Mouse (Mus musculus) gastrocnemius, postnatal 10 days (tissue): ENCODE results near the gene Pitpna. TPM values are rescaled to one million over a fixed set of nuclear protein-coding genes. Genes with fewer than 3 reads are reported as not detected.
A peak's percentile ranks its signal among the peaks of the same experiment; 100 is the strongest.

Experiments used
- DNase-seq: peaks from one replicate; pipeline ENCODE4 v3.0.0; 2021; ENCODE audit warnings: mixed read lengths
- total RNA-seq, 2 experiments: library from RNA; stranded (reverse); gene quantifications; 2 replicates each; pipeline ENCODE4 v1.2.3; 2021

Gene Pitpna
- total RNA-seq, 2 experiments from 2014 or later: 148 to 160 TPM

DNA sequence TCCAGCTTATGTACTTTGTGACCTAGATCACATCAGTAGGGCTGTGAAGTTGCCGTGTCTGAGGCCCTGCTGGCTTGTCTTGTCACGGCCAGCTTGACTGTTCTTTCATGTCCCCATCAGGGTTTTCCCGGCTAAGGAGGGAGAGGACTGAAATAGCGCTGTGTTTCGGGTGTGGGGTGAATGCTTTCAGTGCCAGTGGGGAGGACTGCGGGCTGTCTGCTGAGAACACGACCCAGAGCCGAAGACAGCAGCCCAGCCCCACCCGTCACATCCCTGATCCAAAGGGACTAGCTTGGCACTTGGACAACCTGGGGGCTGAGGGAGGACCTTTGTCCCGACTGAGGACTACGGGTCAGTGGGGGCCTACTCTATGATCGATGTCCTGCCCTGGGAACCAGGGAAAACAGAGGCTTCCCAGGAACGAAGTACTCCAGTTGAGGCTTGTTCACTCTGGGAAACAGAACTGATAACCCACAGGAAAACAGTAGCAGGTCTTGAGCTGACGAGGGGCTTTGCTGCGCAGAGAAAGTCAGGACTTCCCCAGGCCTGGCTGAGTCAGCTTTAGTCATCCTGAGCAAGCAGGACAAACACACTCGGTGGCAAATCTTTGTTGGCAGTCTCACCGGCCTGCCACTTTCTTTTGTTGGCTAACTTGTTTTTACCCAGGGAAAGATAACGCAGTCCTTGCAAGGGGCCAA lies 23.9 kb upstream of the Pitpna start:
- no peak for DNase-seq

DNA sequence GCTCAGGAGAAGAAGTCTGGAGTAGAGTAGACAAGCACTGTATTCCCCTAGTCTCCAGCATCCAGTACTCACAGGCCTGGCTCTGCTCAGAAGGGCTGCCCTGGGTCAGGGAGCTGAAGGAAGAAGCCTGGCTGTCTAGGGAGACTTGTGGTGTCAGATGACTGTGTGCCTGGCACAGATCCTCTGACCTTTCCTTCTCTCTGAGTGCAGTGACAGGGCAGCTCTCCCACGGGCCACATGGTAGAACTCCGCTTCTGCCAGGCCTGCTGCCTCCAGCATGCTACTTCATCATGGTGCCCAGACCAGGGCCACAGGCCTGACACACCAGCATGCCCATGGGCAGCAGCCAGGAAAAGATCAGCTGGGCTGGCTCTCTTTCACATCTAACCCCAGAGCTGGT lies 22.0 kb upstream of the Pitpna start:
- DNase-seq: peak; percentile 76

DNA sequence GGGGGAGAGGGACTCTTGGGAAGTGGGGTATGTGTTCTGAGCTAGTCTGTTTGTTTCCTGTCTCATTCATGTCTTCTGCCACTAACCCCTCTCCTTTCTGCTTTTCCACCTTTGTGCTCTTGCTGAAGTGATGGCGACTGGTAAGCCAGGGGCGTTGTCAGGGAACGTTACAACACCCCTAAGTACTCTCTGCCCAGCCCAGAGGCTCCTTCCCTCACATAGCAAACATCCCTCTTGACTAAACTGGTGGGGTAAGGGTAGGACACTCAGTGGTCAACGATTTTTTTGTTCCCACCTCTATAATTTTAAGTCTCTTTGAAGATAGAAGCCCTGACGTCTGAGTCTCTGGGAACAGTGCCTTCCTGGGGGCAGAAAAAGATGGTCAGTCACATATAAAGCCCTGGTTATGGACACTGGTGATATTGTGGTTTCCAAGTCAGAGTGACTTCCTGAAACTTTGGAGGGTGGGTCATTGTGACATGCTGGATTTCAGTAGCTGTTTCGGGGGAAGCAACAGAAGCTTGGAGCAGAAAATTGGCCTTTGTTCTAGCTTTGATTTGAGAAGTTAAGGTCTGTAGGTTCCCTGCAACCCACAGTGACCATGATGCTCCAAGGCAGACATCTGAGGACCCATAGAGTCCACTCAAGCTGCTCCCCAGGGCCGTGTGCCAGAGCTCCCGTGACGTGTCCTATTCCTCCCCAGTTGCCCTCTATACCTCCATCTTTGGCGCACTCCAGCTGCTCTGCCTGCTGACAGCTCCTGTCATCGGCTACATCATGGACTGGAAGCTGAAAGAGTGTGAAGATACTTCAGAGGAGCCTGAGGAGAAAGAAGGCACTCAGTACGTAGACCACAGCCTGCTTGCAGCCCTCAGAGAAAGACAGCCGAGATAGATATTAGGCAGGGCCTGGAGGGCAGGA lies 21.4 kb upstream of the Pitpna start:
- DNase-seq: no peak

DNA sequence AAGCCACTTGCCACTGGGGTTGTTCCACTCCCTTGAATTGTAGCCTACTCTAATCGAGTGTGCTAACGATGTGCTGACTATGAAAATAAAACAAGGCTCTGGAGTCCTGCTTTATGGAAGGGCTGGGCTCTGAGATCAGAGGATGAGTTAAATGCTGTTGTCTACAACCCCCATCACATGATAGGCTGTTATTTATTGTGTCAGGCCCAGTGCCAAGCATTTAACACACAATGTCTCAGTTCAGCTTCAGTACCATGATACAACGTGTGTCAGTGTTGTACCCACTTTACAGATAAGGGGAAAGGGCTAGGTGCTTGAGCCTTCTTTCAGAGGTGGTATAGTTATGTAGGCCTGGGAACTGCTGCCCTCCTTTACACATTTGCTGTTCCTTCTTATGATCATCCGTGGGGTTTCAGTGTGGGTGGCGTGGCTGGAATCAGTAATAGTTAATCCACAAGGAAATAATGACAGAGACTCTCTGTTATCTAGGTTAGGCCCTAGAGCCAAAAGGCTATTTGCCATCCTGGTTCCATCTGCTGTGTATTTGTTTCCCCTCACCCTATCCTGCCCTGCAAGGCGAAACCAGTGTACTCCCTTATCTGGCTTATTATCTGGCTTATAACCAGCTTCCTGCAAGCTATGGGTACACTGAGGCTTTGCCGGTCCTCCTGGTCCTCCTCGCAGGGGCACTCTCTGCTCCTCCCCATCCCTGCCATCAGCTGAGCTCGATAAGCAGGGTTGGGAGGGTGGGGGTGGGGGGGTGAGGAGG lies 20.4 kb upstream of the Pitpna start:
- DNase-seq: no peak

DNA sequence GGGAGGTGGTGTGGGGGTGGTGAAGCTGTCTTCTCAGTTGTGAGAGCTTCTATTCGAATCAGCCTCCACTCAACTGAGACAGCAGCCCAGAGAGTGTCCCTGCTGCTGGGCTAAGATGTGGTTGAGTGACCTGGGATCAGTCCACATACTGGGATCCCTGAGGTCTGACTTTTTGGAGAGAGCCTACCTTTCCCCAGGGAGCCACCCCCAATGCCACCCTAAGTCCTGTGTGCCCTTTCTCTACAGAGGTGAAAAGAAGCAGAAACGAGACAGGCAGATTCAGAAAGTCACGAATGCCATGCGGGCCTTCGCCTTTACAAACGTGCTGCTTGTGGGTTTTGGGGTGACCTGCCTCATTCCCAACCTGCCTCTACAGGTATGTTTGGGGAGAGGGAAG lies 19.8 kb upstream of the Pitpna start:
- no peak for DNase-seq

DNA sequence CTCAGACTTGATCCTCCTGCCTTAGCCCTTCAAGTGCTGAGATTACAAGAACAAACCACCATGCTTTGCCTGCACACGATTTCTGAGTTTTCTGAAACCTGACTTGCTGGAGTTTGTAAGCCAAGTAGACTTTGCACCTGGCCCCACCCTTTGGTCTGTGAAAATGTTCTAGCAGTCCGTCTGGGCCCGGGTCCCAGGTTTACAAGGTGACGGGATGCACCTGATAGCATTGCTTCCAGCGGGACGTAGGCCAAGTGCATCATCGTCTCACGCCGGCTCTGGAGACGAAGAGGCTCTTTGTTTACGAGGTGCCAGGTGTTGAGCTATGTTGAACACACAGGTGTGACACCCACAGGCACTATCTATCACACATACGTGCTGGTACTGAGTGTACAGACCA lies 18.9 kb upstream of the Pitpna start:
- DNase-seq: no peak

DNA sequence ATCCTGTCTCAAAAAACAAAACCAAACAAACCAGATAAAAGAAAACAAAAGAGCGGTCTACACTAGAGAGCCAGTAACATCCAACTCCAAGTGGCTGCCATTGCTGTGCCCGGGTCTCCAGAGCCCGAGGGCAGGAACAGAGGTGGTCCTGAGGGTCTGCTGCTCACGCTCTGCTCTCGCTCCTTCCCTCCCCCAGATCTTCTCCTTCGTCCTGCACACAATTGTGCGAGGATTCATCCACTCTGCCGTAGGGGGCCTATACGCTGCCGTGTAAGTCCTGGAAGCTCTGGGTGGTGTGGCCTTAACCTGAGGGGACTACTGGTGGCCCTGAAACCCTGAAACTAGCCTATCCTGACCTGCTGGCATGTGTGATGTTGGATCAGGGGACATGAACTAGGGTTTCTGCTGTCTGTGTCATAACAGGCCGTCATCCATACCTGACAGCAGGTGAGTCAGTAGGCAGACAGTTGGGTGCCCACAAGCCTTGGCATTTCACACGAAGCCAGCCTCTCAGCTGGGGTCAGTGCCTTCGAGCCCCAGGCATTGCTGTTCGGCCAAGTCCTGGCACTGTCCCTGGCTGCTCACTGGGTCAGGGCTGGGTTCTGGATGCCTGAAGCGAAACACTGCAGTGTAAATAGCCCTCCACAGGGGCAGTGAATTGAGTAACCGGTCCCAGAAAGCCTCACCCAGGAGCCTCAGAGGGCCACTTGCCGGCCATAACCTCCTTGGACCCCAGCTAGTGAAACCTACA lies 17.3 kb upstream of the Pitpna start:
- no peak for DNase-seq

DNA sequence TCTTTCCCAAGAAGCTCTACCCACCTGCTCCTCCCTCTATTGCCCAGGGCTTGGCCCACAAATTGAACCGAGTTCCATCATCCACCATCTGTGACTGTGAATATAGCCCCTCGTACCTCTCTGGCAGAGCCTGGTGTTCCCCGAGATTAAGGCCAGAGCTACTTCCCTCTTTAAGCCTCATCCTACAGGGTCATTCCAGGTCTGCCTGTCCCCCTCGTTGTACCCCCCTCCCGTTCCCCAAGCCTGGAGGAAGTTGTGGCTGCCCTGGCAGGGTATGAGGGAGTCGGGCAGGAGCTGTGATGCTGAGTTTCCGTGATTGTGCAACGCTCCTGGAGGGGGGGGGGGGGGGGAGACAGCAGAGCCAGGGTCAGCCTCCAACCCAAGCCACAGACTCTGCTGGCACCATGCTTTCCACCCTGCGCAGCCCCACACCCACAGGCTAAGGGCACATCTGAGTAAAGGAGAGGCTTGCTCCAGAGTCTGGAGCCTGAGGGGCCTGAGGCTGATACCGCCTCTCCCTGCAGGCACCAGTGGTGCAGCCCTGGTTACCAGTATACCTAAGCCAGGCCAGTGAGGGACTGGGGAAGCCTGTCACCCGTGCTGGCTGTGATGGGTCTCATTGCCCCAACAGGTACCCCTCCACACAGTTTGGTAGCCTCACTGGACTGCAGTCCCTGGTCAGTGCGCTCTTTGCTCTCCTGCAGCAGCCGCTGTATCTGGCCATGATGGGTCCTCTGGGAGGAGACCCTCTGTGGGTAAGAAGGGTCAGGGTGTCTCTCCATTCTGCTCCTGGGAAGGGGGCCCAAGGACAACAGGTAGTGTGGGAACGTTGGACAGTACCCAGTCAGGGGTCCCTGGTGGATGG lies 16.5 kb upstream of the Pitpna start:
- no peak for DNase-seq

DNA sequence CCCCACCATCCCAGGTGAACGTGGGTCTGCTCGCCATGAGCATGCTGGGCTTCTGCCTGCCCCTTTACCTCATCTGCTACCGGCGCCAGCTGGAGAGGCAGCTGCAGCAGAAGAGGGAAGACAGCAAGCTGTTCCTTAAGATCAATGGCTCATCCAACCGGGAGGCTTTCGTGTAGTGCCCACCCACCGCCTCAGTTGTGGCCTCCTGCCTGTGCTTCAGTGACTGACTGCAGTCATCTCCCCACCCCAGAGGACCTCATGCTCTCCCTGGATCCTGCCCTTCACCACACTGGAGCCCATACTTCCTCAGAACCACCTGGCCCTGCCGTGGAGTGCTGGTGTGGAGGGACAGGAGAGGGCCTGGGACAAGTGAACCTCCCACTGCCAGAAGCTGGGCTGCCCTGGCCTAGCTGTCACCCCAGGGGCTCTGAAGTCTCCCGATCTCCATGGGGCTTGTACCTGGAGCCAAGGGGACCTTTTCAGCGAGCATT lies 15.6 kb upstream of the Pitpna start:
- DNase-seq: no peak

DNA sequence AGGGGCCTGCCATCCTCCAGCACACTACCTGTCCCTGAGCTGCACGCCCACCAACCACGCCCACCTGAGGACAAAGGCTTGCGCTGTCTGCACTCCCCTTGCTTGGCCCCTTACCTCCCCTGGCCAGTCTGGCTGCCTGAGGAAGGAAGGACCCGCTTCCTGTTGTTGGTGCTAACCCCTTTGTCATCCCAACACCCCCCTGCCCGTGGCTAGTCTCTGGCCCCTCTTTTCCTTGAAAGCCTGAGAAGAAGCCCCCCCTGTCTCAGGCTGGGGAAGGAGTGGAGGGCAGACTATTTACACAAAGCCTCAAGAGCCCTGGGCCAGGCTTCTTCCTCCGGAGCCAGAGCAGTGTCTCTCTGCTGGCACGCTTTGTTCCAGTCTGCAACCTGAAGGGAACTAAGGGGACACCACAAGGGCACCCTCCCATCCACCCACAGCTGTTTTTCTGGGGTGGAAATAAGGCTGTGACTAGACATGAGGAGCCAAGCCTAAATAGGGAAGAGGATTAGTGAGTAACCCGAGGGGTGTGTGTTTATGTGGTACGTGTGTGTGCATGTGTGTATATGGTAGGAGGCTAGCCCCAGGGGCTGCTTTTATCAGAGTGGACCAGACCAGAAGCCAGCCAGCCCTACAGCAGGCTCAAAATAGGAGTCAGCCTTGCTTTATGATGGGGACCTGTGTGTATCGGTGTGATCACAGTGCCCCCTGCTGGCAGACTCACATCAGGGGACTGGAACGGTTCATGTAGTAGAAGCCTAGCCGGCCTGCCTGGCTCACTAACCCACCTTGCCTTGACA lies 14.8 kb upstream of the Pitpna start:
- DNase-seq: peak; percentile 95

DNA sequence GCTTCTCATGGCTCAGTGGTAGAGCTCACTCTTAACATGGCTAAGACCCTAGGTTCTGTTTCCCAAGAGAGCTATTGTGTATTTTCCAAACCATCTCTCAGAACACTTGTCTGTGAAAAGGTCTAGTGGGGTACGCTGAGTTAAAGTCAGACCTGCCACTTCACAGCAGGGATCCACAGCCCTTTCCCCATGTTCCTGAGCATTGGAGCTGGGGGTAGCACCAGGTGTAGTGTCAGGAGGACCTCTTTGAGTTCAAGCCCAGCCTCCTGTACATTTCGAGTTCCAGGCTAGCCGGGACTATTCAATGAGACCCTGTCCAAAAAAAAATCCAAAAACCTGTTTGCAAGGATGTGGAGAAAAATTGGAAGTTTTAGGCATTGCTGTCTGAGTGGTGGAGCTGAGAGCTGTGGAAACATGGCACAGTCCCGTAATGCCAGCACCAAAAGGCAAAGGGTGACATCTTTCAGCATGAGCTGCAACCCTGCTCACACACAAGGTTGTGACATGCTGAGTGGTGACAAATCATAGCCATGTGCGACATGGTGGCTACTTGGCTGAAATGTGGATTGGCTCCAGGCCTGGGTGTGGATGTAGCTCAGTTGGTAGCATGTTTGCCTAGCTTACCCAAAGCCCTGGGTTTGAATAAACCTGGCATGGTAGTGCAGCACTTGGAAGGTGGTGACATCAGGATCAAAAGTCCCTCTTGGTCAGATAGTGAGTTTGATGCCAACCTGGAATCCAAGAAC lies 13.3 kb upstream of the Pitpna start:
- no peak for DNase-seq

DNA sequence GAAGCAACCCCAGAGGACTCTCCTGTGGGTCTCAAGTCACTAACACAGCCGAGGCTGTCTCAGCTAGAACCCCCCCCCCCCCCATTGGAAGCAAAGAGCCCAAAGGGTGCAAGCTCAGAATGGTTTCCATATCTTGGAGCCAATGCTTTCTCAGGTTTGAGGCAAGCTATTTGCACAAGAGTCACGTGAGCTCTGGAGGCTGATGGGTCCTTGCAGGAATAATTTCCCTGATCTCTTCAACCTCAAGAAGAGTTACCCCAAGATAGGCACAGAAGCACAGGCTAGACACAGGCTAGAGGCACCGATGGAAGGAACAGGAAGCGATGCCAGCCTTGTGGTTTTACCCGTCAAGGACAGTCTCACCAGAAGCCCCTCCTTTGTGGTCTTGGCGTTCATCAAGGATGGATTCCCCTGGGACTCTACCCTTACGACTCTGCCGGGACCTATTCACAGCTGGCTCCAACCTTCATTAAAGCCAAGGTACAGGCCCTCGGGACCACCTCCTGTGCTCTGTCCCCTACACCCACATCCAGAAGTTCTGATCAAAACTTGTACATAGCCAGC lies 12.3 kb upstream of the Pitpna start:
- no peak for DNase-seq

DNA sequence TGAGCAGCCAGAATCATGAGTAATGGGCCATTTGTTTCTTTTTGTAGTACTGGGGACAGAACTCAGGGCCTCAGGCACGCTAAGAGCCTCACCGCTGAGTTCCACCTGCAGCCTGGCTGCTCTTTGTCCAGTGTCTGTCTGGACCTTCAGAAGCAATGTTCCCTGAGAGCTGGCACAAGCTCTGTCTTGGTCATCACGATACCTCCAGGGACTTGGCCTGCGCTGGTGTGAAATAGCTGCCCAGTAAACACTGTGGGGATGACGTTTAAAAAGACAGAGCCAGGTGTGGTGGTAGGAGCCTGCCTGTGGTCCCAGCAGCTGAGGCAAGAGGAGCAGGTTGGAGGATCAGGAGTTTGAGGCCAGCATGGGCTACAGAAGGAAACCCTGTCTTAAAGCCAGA lies 9.3 kb upstream of the Pitpna start:
- DNase-seq: no peak

DNA sequence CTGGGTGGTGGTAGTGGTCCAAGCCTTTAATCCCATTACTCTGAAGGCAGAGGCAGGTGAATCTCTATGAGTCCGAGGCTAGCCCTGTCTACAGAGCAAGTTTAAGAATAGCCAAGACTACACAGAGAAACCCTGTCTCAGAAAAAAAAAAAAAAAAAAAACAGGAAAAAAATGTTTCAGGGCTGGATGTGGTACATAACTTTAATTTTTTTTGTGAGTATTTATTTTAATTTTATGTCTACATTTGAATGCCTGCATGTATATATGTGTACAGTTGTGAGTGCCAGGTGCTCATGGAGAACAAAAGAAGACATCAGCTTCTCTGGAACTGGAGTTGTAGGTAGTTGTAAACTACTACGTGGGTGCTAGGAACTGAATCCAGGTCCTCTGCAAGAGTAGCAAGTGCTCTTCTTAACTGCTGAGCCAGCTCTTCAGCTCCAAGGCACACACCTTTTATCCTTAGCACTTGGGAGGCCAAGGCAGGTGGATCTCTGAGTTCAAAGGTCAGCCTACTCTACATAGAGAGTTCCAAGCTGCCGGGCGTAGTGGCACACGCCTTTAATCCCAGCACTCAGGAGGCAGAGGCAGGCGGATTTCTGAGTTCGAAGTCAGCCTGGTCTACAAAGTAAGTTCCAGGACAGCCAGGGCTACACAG lies 6.3 kb upstream of the Pitpna start:
- no peak for DNase-seq

DNA sequence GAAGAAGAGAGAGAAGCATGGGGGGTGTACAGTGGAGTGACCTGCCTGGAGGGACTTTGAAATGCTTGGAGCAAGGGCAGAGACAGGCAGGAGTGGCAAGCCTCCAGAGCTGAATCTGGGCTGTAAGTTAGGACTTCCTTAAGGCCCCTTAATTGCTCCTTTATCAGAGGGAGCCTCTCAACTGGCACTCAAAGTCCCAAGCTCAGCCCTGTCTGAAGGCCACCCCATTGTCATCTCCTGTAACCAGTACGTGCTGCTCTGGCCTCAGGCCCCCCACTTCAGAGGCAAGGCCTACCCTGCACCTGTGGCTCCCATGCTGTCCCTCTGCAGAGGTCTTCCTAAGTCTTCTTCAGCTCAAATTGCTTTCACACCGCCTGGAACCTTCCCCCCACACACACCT lies 4.4 kb upstream of the Pitpna start:
- no peak for DNase-seq

DNA sequence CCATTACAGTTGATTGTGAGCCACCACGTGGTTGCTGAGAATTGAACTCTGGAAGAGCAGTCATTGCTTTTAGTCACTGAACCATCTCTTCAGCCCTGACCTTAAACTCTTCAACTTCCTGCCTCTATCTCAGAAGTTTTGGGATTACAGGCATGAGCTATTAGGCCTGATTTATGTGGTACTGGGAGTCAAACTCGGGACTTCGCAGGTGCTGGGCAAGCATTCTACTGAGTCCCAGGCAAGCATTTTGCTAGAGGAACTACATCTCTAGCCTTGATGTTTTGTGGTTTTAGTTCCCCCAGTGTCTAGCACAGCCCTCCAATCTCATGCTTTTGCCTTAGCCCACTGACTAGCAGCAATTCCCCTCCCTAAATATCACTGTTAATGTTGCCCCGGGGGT lies 2.8 kb upstream of the Pitpna start:
- DNase-seq: no peak

DNA sequence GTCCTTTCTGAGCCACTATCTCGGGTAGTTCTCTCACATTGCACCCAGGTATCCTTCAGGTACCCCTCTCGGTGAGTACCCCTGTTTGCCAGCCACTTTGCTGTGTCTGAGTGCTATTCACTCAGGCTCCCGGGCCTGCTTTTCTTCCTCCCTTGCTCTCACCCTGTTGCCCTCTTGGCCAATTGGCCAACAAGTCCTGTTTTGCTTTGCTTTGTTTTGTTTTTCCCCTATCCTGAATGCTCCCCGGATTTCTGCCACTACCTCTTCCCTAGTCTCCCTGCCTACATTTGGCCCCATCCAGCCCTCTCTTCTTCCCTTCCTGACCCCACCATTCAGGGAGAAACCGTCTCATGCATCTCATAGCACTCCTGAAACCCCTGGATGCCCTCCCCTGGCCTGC lies 1.9 kb upstream of the Pitpna start:
- no peak for DNase-seq

DNA sequence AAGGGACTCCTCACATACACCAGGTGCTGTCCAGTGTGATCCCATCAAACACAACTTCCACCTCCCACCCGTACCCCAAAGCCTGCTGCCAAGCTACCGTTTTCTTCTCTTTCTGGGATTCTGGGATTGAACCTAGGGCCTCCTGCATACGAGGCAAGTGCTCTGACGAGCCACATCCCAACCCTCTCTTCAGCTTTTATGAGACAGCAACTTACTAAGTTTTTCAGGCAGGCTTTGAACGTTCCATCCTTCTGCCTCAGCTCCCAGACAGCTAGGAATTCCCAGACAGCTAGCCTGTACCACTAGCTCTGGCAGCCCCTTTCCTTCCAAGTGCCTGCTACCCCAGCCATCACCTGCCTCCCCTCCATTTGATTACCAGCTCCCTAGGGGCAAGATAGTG lies 934 bp upstream of the Pitpna start:
- no peak for DNase-seq
